Mouse (Mus musculus) T-cell, adult 2 months (primary cell): ENCODE data around the gene Sbk2.
"Not testable (repeated sequence)": the region's sequence is repeated elsewhere in the genome, so short reads cannot be mapped to it uniquely, and the experiment has no call there.

Source experiments
- DNase-seq: peaks from one replicate; pipeline ENCODE4 v3.0.0; 2022; ENCODE audit warnings: low spot score

The Sbk2 gene

GRCm38 (mm10) chr7:4964272-4964671 is at the start of gene Sbk2:
Gene Sbk2, minus strand, starts transcription at chr7:4964406.
- DNase-seq = peak; percentile 81

GRCm38 (mm10) chr7:5012681-5013513 is 48.7 kb upstream of the Sbk2 start:
- no peak for DNase-seq

GRCm38 (mm10) chr7:5008229-5008628 is 44.0 kb upstream of the Sbk2 start:
- no peak for DNase-seq

GRCm38 (mm10) chr7:5002876-5003275 is 38.7 kb upstream of the Sbk2 start:
- DNase-seq = not testable (repeated sequence)

- peak; percentile 36 for DNase-seq
Observed at GRCm38 (mm10) chr7:4999876-5000275, 35.7 kb upstream of the Sbk2 start.

- no peak for DNase-seq
Observed at GRCm38 (mm10) chr7:4996934-4997333, 32.7 kb upstream of the Sbk2 start.

GRCm38 (mm10) chr7:4996003-4996895 is 32.0 kb upstream of the Sbk2 start, which contains the start of gene Zfp579:
Gene Zfp579, minus strand, starts transcription at chr7:4996158.
- DNase-seq = peak; percentile 76

GRCm38 (mm10) chr7:4995268-4996002 is 31.2 kb upstream of the Sbk2 start:
- DNase-seq = no peak

- DNase-seq = no peak
Observed at GRCm38 (mm10) chr7:4993999-4994788, 30.0 kb upstream of the Sbk2 start.

GRCm38 (mm10) chr7:4993347-4993998 is 29.3 kb upstream of the Sbk2 start:
- no peak for DNase-seq

GRCm38 (mm10) chr7:4988250-4988649 is 24.0 kb upstream of the Sbk2 start:
- no peak for DNase-seq

GRCm38 (mm10) chr7:4976832-4977231 is 12.6 kb upstream of the Sbk2 start:
- no peak for DNase-seq

GRCm38 (mm10) chr7:4975455-4975854 is 11.2 kb upstream of the Sbk2 start:
- no peak for DNase-seq

- no peak for DNase-seq
Observed at GRCm38 (mm10) chr7:4972321-4973047, 8.3 kb upstream of the Sbk2 start.

GRCm38 (mm10) chr7:4971710-4972109 is 7.5 kb upstream of the Sbk2 start:
- no peak for DNase-seq

GRCm38 (mm10) chr7:4971068-4971467 is 6.9 kb upstream of the Sbk2 start, which contains the start of gene Sbk3:
Gene Sbk3, minus strand, starts transcription at chr7:4971168.
- no peak for DNase-seq

GRCm38 (mm10) chr7:4964988-4965387 is 782 bp upstream of the Sbk2 start:
- no peak for DNase-seq

GRCm38 (mm10) chr7:4963527-4963926 is 679 bp downstream of the Sbk2 start:
- no peak for DNase-seq

- no peak for DNase-seq
Observed at GRCm38 (mm10) chr7:4957361-4957760, 6.8 kb downstream of the Sbk2 start.

- DNase-seq = no peak
Observed at GRCm38 (mm10) chr7:4953815-4954445, 10.3 kb downstream of the Sbk2 start.
